Mouse (Mus musculus): ENCODE data around the gene Esrrg. TPM values are rescaled to one million over a fixed set of nuclear protein-coding genes. Genes with fewer than 3 reads are reported as not detected.

The Esrrg gene
- total RNA-seq, 1 experiment from 2014 or later, result not detected

GRCm38 (mm10) chr1:187645258-187645657, 36.7 kb downstream of the Esrrg start:
- ATAC-seq (ENCODE audit: extremely low read depth, insufficient number of reproducible peaks, low FRiP score, poor library complexity, severe bottlenecking), result no peak

- ATAC-seq (ENCODE audit: extremely low read depth, insufficient number of reproducible peaks, low FRiP score, poor library complexity, severe bottlenecking), result no peak
Observed at GRCm38 (mm10) chr1:187648551-187648950, 40.0 kb downstream of the Esrrg start.

GRCm38 (mm10) chr1:187649871-187650270, 41.3 kb downstream of the Esrrg start:
- no peak for ATAC-seq (ENCODE audit: extremely low read depth, insufficient number of reproducible peaks, low FRiP score, poor library complexity, severe bottlenecking)

- ATAC-seq (ENCODE audit: extremely low read depth, insufficient number of reproducible peaks, low FRiP score, poor library complexity, severe bottlenecking), result no peak
Observed at GRCm38 (mm10) chr1:187650786-187651687, 42.4 kb downstream of the Esrrg start.

- no peak for ATAC-seq (ENCODE audit: extremely low read depth, insufficient number of reproducible peaks, low FRiP score, poor library complexity, severe bottlenecking)
Observed at GRCm38 (mm10) chr1:187651688-187652241, 43.2 kb downstream of the Esrrg start.

- 0 out of 2 replicates have a peak, but pooled peaks have one; percentile 6 for ATAC-seq (ENCODE audit: extremely low read depth, insufficient number of reproducible peaks, low FRiP score, poor library complexity, severe bottlenecking)
Observed at GRCm38 (mm10) chr1:187652445-187652844, 43.9 kb downstream of the Esrrg start.

GRCm38 (mm10) chr1:187653390-187653789, 44.8 kb downstream of the Esrrg start:
- ATAC-seq (ENCODE audit: extremely low read depth, insufficient number of reproducible peaks, low FRiP score, poor library complexity, severe bottlenecking), result no peak

GRCm38 (mm10) chr1:187660963-187661362, 52.4 kb downstream of the Esrrg start:
- ATAC-seq (ENCODE audit: extremely low read depth, insufficient number of reproducible peaks, low FRiP score, poor library complexity, severe bottlenecking), result no peak

- ATAC-seq (ENCODE audit: extremely low read depth, insufficient number of reproducible peaks, low FRiP score, poor library complexity, severe bottlenecking), result no peak
Observed at GRCm38 (mm10) chr1:187662083-187662609, 53.6 kb downstream of the Esrrg start.

- ATAC-seq (ENCODE audit: extremely low read depth, insufficient number of reproducible peaks, low FRiP score, poor library complexity, severe bottlenecking), result no peak
Observed at GRCm38 (mm10) chr1:187663376-187663775, 54.8 kb downstream of the Esrrg start.

GRCm38 (mm10) chr1:187664261-187664660, 55.7 kb downstream of the Esrrg start:
- no peak for ATAC-seq (ENCODE audit: extremely low read depth, insufficient number of reproducible peaks, low FRiP score, poor library complexity, severe bottlenecking)

- ATAC-seq (ENCODE audit: extremely low read depth, insufficient number of reproducible peaks, low FRiP score, poor library complexity, severe bottlenecking), result no peak
Observed at GRCm38 (mm10) chr1:187665901-187666600, 57.5 kb downstream of the Esrrg start.

GRCm38 (mm10) chr1:187669746-187670145, 61.2 kb downstream of the Esrrg start:
- no peak for ATAC-seq (ENCODE audit: extremely low read depth, insufficient number of reproducible peaks, low FRiP score, poor library complexity, severe bottlenecking)

GRCm38 (mm10) chr1:187672446-187672845, 63.9 kb downstream of the Esrrg start:
- ATAC-seq (ENCODE audit: extremely low read depth, insufficient number of reproducible peaks, low FRiP score, poor library complexity, severe bottlenecking), result no peak

GRCm38 (mm10) chr1:187674771-187675186, 66.2 kb downstream of the Esrrg start:
- no peak for ATAC-seq (ENCODE audit: extremely low read depth, insufficient number of reproducible peaks, low FRiP score, poor library complexity, severe bottlenecking)

- ATAC-seq (ENCODE audit: extremely low read depth, insufficient number of reproducible peaks, low FRiP score, poor library complexity, severe bottlenecking), result no peak
Observed at GRCm38 (mm10) chr1:187676626-187677025, 68.0 kb downstream of the Esrrg start.

GRCm38 (mm10) chr1:187679246-187679645, 70.7 kb downstream of the Esrrg start:
- ATAC-seq (ENCODE audit: extremely low read depth, insufficient number of reproducible peaks, low FRiP score, poor library complexity, severe bottlenecking), result no peak

- ATAC-seq (ENCODE audit: extremely low read depth, insufficient number of reproducible peaks, low FRiP score, poor library complexity, severe bottlenecking), result no peak
Observed at GRCm38 (mm10) chr1:187684519-187684918, 75.9 kb downstream of the Esrrg start.

- no peak for ATAC-seq (ENCODE audit: extremely low read depth, insufficient number of reproducible peaks, low FRiP score, poor library complexity, severe bottlenecking)
Observed at GRCm38 (mm10) chr1:187691846-187692525, 83.4 kb downstream of the Esrrg start.
